Mouse (Mus musculus) bone marrow, adult 2 months (tissue): ENCODE results near the gene Strc.

Experiments used
- CTCF ChIP-seq: fragments of 200-500 bp; IDR thresholded peaks from 2 replicates; pipeline ENCODE4 v1.5.1; 2011; ENCODE audit warnings: low read length, control low read depth; ENCODE audit not compliant: control insufficient read depth, insufficient read depth
- POLR2A ChIP-seq: fragments of 200-500 bp; IDR thresholded peaks from 2 replicates; pipeline ENCODE4 v1.6.1; 2011; ENCODE audit warnings: low read depth, mild to moderate bottlenecking, control low read depth, low read length, borderline replicate concordance; ENCODE audit not compliant: control insufficient read depth

DNA sequence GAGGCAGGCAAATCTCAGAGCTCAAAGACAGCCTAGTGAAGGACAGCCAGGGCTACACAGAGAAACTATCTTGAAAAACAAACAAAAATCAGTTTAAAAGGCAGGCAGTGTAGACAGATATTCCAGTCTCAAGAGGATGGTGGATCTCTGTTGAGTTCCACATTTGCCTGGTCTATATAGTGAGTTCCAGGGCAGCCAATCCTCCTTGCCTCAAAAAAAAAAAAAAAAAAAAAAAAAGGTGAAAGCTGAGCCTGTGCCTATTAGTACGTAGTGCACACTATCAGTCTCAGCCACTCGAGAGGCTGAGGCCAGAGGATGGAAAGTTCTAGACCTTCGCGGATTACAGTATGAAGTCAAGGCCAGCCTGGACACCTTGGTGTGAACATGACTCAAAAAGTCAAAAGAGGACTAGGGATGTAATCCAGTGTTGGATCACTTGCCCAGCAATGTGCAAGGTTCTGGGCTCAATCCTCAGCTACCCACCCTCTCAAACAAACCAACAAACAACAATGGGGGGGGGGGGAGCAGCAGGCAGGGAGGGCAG, 25.9 kb upstream of the Strc start:
- no peak for TF ChIP-seq POLR2A
- no peak for TF ChIP-seq CTCF
